Mouse (Mus musculus) gastrocnemius, adult 2 months (tissue): Measurements from ENCODE around the gene Plekhg6. TPM values are rescaled to one million over a fixed set of nuclear protein-coding genes. Genes with fewer than 3 reads are reported as not detected.

ENCODE experiments used
- DNase-seq: peaks from one replicate; pipeline ENCODE4 v3.0.0; 2022
- H3K27ac ChIP-seq: fragments of 200-600 bp; 2 replicates; pipeline ENCODE4 v1.8.1; 2022; ENCODE audit warnings: mild to moderate bottlenecking
- H3K4me3 ChIP-seq: fragments of 200-600 bp; 2 replicates; pipeline ENCODE4 v1.8.1; 2022; ENCODE audit warnings: mild to moderate bottlenecking, moderate library complexity
- CTCF ChIP-seq: fragments of 200-600 bp; IDR thresholded peaks from 2 replicates; pipeline ENCODE4 v1.8.1; 2022; ENCODE audit warnings: antibody characterized with exemption, mild to moderate bottlenecking, moderate library complexity
- intact Hi-C: fragments of 180-260 bp; cut with DNase I; formaldehyde crosslinking; loops from one replicate; pipeline ENCODE4 v1.15.1; 2025
- total RNA-seq, 2 experiments: library from RNA; stranded (reverse); gene quantifications; 2 replicates each; pipeline ENCODE4 v1.2.3; 2021

The Plekhg6 gene
- total RNA-seq, 2 experiments from 2014 or later: not detected

DNA sequence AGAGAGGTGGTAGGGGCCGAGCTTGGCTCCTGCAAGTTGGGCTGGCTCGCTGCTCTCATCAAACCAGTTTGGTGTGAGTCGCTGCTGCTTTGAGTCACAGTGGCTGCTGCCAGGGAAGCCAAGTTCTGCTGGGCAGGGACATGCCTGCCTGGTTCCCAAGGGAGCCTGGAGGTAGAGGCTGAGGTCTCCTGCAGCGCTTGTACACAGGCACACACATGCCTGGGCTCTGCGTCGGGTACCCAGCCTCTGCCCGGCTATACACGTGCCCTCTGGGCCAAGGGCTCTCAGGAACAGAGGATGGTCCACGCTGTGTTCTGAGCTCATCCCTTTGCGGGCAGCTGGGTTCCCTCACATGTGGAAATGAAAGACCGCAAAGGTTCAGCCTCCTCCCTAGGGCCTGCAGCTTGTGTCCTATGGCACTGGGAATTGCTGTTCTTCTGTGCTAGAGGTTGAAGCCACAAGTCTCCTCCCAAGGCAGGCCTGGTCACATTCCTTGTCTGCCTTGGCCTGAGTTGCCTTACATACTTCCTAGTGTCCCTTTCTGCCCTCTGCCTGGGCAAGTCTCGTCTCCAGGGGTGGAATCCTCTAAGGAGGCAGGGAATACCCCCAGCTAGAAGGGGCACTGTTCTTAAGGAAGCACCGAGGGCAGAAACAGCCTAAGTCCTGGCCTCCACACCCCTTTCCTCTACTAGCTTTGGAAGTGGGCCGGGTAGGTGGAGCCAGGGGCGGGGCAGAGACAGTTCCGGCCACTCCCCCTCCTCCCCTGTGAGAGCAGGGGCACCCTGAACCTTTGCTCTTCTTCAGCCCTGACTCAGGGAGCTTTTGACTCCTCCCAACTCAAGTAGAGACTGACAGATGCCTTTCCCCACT, 2.8 kb downstream of the Plekhg6 start:
- intact Hi-C loops: no loop called here
- Histone ChIP-seq H3K4me3 (no peak overlapping the region), H3K27ac (no peak overlapping the region)
- peak; percentile 72 for DNase-seq
- no peak for TF ChIP-seq CTCF

DNA sequence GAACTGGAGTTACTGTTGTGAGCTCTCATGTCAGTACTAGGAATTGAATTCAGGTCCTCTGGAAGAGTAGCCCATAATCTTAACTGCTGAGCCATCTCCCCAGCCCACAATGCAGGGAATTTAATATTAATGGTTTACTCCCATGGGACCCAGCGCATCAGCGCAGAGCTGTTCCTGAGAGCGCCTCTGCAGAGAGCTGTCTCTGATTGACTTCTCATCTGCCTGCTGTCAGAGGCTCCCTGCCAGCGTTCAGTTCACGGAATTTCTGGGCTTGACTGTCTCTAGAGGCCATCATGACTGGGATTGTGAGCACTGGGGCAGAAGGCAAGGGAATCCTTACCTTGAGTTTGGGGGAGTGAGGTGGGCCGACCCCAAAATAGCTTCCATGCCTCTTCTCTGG, 3.6 kb downstream of the Plekhg6 start:
- no peak for DNase-seq
- no peak overlapping the region for H3K4me3 ChIP-seq
- H3K27ac ChIP-seq: no peak overlapping the region
- intact Hi-C loops: no loop called here
- no peak for TF ChIP-seq CTCF

DNA sequence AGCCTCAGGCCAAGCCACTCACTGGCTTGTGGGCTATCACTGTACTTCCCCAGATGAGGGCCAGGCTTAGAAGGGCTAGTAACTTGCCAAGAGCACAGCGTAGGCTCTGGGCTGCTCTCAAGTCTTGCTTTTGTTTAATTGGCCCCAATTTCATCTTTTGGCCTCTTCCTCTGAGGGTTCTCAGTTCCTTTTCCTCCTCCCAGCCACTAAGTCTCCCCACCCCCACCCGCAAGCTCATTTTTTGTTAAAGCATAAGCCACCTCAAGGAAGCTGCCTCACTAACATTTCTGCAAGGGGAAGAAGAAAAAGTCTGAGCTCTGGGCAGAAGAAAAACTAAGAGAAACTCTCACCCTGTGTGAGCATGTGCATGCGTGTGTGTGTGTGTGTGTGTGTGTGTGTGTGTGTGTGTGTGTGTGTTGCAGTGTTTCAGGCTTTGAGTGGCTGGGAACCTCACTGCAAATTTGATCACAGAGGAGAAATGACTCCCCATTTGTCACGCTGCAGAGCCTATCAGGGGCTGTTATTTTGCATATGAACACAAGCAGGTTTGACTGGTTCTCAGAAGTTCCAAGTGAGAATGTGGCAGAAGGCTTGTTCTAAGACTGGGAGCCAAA, 12.7 kb downstream of the Plekhg6 start:
- no peak for DNase-seq
- intact Hi-C loops: no loop called here
- Histone ChIP-seq H3K27ac (no peak overlapping the region), H3K4me3 (no peak overlapping the region)
- TF ChIP-seq CTCF: no peak

DNA sequence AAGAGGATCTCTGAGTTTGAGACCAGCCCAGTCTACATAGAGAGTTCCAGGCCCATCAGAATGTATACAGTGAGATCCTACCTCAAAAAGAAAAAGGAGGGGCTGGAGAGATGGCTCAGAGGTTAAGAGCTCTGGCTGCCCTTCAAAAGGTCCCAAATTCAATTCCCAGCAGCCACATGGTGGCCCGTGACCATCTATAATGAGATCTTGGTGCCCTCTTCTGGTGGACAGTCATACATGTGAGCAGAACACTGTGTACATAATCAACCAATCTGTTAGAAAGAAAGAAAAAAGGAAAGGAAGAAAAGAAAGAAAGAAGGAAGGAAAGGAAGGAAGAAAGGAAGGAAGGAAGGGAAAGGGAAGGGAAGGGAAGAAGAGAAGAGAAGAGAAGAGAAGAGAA, 14.5 kb downstream of the Plekhg6 start:
- Histone ChIP-seq H3K27ac (no peak overlapping the region), H3K4me3 (no peak overlapping the region)
- no peak for DNase-seq
- TF ChIP-seq CTCF: peak; percentile 55
- intact Hi-C loops: no loop called here

DNA sequence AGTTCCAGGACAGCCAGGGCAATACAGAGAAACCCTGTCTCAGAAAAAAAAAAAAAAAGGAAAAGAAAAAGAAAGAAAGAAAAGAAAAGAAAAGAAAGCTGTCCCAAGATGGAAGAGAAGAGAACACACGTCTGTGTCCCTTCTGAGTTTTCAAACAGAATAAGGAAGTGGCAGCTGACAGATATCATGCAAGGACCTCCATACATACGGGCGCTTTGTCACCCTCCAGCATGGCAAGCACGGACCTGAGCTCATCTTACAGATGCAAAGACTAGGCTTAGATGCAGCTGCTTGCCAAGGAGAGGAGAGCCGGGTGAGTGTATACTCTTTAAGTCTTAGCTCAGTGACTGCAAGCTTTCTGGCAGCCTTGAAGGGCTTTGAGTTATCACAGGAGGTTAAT, 15.1 kb downstream of the Plekhg6 start:
- DNase-seq: no peak
- Histone ChIP-seq H3K4me3 (no peak overlapping the region), H3K27ac (no peak overlapping the region)
- intact Hi-C loops: loop anchor here (2.0 kb wide), 1 partner anchor 91 kb away; no protein-coding TSS in a partner anchor
- TF ChIP-seq CTCF: no peak

DNA sequence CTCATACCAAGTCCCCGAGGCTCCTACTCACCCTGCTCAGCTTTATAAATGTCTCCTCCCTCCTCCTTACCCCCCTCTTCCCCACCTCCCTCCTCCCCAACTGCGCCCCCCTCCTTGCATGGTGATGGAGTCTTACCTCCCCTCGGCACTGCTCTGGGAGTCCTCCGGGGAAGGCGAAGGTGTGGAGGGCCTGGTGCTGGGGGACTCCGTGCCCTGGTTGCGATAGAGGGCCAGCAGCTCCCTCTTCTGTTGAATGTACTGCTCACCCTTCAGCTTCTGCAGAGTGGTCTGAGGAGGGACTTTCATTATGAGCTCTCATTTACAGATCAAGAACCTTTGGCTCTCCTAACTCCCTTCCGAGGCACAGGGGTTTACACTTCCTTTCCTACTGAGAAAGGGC, 16.1 kb downstream of the Plekhg6 start:
- peak; percentile 57 for TF ChIP-seq CTCF
- DNase-seq: no peak
- H3K27ac ChIP-seq: no peak overlapping the region
- H3K4me3 ChIP-seq: no peak overlapping the region
- intact Hi-C loops: loop anchor here (2.0 kb wide), 1 partner anchor 90 kb away; no protein-coding TSS in a partner anchor

DNA sequence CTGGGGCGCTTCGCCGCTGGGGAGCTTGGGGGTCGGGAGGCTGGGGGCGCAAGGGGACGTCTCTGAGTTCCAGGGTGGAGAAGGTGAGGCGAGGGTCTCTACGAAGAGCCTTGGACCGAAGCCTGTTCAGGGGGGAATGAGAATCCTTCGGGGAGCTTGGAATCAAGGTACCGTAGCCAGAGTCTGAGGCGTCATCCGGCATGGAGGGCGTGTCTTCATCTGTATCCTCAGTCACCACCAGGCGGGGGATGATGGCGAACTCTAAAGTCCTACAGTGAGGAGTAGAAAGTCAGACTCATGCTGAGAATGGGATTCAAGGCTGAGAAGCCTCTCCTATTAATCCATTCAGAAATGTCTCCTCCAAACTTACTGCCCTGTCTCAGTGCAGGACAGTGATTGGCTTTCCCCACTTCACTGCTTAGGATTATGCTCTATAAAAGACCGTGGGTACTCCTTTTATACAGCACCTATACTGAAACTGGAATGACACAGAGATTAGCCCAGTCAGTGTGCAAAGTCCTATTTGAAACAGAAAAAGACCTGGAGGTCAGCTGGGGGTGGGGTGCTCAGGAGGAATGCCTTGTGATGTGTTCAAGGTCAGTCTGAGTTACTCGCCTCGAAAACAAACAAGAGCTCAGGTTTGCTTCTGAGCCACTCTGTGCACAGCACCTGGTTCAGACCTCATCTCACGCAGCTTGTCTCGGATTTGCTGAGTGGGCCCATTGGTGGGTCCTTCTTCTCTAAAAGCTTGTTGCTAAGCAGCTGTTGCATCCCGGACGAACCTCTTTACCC, 16.9 kb downstream of the Plekhg6 start:
- Histone ChIP-seq H3K27ac (no peak overlapping the region), H3K4me3 (no peak overlapping the region)
- no peak for DNase-seq
- peak; percentile 20; the same call in 1 of the 2 replicates for TF ChIP-seq CTCF
- intact Hi-C loops: loop anchor here (2.0 kb wide), 2 partner anchors 33 to 89 kb away; no protein-coding TSS in a partner anchor

DNA sequence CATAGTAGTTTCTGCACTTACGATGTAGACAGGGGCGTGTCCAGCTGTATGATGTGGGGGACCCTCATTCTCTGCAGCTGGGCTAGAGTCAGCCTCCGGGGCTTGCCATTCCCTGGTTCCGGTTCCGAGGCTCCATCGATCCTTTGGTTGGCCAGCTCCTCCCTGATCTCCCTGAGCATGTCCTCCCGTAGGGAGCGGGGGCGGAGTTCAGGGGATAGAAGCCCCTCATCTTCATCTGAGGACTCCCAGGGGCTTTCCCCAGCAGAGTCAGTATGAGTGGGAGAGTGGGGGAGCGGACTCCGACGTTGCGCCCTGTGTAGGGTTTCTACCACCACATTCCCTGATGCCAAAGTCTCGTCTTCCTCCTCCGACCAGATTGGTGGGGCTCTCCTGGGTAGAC, 17.6 kb downstream of the Plekhg6 start:
- TF ChIP-seq CTCF: no peak
- H3K27ac ChIP-seq: no peak overlapping the region
- H3K4me3 ChIP-seq: no peak overlapping the region
- DNase-seq: no peak
- intact Hi-C loops: loop anchor here (2.0 kb wide), 1 partner anchor 32 kb away; no protein-coding TSS in a partner anchor

DNA sequence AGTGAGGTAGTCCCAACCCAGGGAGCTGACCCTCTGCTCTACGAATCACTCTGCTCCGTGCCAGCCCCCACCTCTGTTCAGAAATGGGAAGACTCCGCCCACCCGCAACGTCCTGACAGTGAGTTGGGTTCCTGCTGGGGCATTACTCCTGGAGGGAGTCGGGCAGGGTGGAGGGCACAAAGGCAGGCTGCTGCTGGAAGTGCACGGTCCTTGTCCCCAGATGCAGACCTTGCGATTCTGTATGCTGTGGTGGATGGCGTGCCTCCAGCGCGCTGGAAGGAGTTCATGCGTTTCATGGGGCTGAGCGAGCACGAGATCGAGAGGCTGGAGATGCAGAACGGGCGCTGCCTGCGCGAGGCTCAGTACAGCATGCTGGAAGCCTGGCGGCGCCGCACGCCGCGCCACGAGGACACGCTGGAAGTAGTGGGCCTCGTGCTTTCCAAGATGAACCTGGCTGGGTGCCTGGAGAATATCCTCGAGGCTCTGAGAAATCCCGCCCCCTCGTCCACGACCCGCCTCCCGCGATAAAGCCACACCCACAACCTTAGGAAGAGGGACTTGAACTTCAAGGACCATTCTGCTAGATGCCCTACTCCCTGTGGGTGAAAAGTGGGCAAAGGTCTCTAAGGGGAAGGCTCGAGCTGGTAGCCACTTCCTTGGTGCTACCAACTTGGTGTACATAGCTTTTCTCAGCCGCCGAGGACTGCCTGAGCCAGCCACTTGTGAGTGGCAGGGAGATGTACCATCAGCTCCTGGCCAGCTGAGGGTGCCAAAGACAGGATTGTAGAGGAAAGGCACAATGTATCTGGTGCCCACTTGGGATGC, 18.9 kb downstream of the Plekhg6 start:
- intact Hi-C loops: loop anchor here (2.0 kb wide), 1 partner anchor 31 kb away; no protein-coding TSS in a partner anchor
- H3K27ac ChIP-seq: no peak overlapping the region
- H3K4me3 ChIP-seq: no peak overlapping the region
- peak; percentile 3; the same call in 1 of the 2 replicates for TF ChIP-seq CTCF
- peak; percentile 59 for DNase-seq

DNA sequence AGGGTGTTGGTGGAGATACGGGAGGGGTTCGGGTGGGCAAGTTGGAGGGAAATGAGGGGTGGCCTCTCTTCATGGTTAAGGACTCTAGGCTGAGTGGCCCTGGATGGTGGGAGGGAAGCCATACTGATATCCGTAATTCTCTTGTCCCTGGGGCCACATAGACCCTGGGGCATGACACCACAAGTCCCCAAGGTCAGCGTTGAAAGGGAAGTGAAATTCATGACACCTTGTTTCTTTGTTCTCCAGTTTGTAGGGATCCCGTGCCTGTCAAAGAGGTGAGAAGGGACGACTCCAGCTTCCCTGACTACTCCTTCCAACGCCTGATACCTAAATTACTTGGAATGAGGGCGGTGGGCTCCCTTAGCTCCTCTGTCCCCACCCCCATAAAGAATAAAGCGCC, 19.7 kb downstream of the Plekhg6 start:
- intact Hi-C loops: no loop called here
- Histone ChIP-seq H3K27ac (no peak overlapping the region), H3K4me3 (no peak overlapping the region)
- DNase-seq: no peak
- no peak for TF ChIP-seq CTCF

DNA sequence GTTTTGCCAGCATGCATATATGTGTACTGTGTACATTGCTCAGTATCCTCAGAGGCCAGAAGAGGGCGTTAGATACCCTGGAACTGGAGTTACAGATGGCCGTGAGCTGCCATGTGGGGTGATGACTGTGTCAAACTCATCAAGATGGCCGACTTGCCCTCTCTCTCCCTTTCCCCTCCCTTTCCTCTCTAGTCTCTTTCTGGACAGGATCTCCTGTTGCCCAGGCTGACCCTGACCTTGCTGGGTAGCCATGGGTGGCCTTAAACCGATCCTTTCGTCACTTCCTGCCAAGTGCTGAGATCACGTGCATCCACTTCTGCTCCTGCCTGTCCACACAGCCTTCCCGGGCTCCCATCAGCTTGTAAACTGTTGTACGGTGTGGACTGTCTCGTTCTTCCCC, 20.6 kb downstream of the Plekhg6 start:
- Histone ChIP-seq H3K4me3 (no peak overlapping the region), H3K27ac (no peak overlapping the region)
- intact Hi-C loops: no loop called here
- no peak for TF ChIP-seq CTCF
- DNase-seq: no peak

DNA sequence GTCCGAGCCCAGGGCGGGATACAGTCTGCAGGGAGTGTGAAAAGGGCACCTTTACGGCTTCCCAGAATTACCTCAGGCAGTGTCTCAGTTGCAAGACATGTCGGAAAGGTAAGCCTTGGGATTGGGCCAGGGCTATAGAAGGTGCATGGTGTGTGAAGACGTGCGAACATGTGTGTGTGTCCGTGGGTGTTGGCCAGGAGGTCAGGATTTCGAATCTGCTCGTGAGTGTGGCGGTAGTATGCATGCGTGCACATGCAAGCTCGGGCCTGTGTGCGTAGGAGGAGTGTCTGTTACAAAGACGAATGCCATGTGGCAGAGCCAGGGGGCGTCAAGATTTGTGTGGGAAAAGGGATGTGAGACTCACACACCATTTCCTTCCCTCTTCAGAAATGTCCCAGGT, 23.3 kb downstream of the Plekhg6 start:
- DNase-seq: no peak
- intact Hi-C loops: no loop called here
- no peak for TF ChIP-seq CTCF
- no peak overlapping the region for H3K27ac ChIP-seq
- H3K4me3 ChIP-seq: no peak overlapping the region
